Mouse (Mus musculus) erythroblast, adult 5-6 weeks (primary cell): Measurements from ENCODE around the gene Robo4. TPM values are rescaled to one million over a fixed set of nuclear protein-coding genes. Genes with fewer than 3 reads are reported as not detected.

Source experiments
- ATAC-seq: replicated peaks from 2 replicates; pipeline ENCODE4 v1.8.0; 2016; ENCODE audit warnings: moderate number of reproducible peaks, mild to moderate bottlenecking, moderate TSS enrichment, inconsistent platforms; ENCODE audit not compliant: poor library complexity, low FRiP score, severe bottlenecking
- total RNA-seq, 2 experiments: library from RNA; stranded (forward) in 1 of 2; stranded (reverse) in 1 of 2; fragments of 150-400 nt in 1 of 2; fragments of 200-764, 138-1000 nt in 1 of 2; gene quantifications; 2 replicates each; pipeline versions ENCODE4 v1.2.3 to v1.2.4; 2015 to 2017; ENCODE audit warnings: low replicate concordance in 2 of 2

Gene Robo4
- total RNA-seq, 2 experiments from 2014 or later: not detected

DNA sequence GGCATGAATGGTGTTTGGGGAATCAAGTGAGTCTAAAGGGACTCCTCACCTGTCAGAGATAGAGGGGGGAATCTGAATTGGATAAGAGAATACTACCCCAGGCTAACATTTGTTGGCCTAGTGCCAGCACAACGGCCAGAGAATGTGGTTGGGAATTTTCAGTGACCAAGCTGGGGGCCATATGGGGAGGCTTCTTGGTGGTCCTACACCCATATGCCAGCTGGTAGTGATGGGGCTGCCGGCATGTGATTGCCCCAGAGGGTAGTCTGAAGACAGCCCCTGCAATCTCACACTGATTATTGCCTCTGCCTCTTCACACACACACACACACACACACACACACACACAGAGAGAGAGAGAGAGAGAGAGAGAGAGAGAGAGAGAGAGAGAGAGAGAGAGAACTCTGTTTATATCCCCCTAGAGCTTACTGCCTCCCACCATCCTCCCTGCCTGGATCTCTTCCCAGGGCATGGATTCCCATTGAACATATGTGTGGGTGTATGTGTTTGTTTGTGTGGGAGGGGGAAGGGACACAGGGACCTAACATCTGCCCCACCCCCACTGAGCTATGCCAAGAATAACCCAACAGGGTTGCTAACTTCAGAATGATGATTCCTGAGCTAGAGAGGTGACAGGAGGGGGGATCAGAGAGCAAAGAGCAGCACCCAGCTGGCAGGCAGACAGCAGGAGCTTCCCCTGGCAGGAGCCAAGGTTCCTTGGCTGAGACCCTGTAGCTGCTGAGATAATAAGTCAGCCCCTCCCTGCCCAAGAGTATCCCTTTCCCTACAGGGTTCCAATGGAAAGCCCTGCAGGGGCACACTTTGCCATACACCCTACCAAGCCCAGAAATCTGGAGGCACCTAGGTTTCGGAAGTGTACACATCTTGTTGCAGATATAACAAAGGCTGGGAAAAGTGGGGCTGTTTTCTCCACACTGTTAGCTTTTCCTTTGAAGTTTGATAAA lies 36.4 kb downstream of the Robo4 start:
- no peak for ATAC-seq

DNA sequence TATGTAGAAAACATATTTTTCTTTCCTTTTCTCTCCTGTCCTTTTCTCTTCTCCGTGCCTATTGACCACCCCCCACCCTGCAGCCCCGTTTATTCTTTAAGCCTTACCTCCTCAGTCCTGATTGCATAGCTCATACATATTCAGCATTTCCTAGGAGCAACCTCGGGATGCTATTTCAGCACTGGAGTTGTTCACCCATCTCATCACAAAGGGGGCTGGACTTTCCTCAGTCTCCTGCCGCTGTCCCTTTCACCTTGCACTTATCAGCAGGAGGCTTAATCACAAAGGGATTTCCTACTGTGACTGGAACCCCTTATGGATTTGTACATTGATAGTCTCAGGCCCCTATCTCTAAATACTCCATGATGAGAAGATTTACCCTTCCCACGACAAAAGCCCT lies 50.7 kb downstream of the Robo4 start:
- ATAC-seq: no peak

DNA sequence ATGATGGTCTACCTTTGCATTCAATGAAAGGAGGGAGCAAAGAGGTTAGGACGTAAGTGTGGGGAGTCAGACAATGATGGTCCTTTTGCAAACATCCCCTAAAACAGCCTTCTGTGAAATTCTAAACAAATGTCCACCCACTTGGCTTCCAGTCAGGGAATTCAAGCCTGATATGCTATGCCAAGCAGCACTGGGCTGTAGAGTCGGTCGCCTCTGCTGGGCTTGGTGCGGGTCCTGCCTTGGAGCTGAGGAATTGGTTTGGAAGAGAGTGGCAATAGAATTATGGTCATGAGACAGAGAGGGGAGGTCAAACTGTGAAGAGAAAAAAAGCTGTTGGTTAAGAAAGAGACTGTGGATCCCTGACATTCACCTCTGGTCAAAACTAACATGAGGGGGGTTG lies 51.6 kb downstream of the Robo4 start:
- ATAC-seq: no peak

DNA sequence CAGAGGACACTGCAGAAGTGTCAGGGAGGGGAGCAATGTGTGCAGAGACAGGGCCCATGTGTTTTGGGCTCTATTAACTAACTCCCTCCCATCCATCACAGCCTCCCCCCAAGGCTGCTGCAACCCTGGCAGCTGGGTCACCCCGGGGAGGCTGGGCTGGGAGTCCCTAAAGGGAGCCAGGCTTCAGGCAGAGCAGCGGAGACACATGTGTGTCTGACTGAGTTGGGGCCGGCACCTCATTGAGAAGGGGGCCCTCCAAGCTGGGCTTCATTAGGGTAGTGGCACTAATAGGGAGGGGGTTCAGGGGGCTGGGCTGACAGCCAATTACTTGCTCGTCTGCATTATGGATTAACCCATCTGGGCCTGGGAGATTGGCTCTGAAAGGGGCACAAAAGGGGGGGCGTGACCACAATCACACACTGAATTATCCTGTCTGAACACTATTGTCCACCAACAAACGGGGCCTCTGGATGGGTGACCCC lies 52.4 kb downstream of the Robo4 start:
- no peak for ATAC-seq

DNA sequence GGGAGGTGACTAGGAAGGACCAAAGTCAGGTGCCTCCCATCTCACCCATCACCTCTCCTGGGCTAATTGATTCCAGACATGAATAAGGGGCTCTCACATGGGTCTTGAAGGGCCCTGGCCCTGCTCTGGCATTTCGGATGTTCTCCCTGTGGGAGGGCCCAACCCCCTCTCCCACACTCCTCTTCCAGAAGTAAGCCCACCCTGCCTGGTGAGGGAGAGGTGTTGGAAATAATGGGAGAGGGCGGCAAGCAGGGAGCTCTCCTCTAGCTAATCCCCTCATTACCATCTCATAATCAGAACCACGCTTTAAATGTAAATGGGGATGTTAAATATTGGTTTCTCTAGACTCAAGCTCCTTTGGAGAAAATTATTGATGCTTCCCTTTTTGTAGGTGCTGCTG lies 53.3 kb downstream of the Robo4 start:
- no peak for ATAC-seq

- no peak for ATAC-seq
Observed at GRCm38 (mm10) chr9:37455868-37456267, 54.2 kb downstream of the Robo4 start.

GRCm38 (mm10) chr9:37456481-37456910 lies 54.8 kb downstream of the Robo4 start:
- no peak for ATAC-seq

DNA sequence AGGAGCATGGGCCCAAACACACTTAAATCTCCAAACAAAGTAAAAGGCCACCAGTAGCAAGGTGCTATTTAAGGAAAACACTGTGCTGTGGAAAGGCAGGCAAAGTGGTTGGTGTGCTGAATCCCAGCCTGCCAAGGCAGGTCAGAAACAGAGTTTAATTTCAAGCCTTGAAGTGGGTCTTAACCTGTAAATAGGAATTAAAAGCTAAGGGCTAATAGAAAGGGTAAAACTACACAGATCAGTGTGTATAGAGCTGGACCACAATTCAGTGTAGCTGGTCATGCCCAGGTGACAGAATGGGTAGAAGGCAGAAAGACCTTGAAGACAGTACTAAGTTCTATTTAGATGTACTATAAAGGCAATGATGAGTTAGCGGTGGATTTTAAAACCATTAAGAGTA lies 55.5 kb downstream of the Robo4 start:
- ATAC-seq: no peak

DNA sequence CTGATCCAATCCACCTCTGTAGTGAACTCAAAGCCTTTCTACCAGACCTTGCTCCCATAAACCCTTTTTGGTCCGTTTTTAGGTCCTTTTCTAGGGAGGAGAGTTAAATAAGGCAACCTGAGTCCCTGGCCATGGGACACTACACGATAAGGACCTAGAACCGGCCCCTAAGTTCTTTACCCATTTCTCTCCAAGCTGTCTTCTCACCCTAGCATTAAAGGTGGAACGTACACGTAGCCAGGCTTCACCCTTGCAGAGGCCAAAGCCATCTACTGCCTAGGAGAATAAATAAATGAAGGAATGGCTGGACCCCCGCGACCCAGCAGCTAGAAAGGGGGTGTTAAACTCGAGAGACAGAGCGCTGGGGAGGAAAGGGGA lies 58.0 kb downstream of the Robo4 start:
- ATAC-seq: no peak

DNA sequence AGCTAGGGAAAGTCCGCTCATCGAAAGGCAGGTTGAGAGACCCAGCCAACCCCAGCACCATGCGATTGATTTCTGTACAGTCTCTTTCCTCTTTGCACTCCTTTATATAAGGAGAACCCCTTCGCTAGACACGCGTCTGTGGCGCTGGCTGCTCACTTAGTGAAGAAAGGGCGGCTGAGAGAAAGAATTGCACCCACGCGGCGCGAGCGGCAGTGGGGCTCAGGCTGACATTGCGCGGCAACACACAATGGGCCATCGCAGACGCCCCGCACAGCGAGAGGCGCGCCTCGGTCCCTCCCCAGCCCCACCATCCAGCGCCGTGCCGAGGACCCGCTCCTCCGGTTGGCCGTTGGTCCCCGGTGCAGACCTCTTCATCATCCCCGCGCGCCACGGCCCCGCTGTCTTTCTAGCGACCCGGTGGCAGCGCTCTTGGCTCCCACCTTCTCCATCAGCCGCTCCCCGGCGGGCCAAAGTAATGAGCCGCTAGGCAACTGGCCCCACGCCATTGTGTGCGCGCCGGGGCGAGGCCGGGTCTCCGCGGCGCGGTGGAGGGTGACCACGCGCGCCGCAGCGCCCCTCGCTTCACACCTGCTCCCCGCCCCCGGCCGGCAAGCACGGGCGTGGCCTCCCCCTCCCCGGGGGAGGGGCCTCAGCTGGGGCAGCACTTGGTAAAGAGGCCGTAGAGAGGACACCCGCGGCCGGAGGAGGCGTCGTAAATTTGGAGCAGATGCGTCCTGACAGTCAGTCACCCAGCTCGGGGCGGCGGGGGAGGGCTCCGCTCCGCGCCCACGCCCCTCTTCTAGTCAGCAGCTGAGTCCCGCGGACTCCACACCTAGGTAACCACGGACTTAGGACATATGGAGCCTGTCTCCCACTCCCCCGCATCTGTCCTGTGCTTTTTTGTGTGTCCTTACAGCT lies 58.6 kb downstream of the Robo4 start:
- no peak for ATAC-seq

- no peak for ATAC-seq
Observed at GRCm38 (mm10) chr9:37460961-37461340, 59.3 kb downstream of the Robo4 start.

- no peak for ATAC-seq
Observed at GRCm38 (mm10) chr9:37461571-37461970, 59.9 kb downstream of the Robo4 start.

DNA sequence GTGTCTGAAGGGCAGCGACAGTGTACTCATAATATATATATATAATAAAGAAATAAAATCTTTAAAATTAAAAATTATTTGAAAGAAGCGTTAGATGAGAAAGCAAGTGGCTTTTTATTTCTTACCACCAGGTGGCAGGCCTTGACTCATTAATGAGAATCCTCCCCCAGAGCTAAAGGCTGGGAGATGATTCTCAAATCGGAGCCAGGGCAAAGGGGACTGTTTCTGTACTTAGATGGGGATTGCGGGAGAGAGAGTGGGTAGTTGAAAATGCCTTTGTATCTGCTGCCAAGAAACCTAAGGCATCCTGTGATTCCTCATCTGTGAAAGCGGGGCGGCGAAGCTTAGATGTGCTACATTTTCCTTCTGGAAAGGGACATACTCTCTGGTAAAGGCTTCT lies 61.1 kb downstream of the Robo4 start:
- no peak for ATAC-seq

Other genes starting within 250 kb of the Robo4 start
- 2.5 TPM in 1 of 2 replicates, not detected in the other for gene Tmem218, start 193.7 kb upstream of the Robo4 start, total RNA-seq (2015; ENCODE audit: low replicate concordance)
- gene Tmem218, start 193.7 kb upstream of the Robo4 start, total RNA-seq (2017; ENCODE audit: low replicate concordance): 0.42 and 0.68 TPM in 2 replicates
- 2.1 and 2.5 TPM in 2 replicates for gene Slc37a2, start 146.2 kb upstream of the Robo4 start, total RNA-seq (2015; ENCODE audit: low replicate concordance)
- gene Slc37a2, start 146.2 kb upstream of the Robo4 start, total RNA-seq (2017; ENCODE audit: low replicate concordance): 1.7 and 1.8 TPM in 2 replicates
- 0.96 and 8.2 TPM in 2 replicates for gene Ccdc15, start 53.5 kb upstream of the Robo4 start, total RNA-seq (2015; ENCODE audit: low replicate concordance)
- gene Ccdc15, start 53.5 kb upstream of the Robo4 start, total RNA-seq (2017; ENCODE audit: low replicate concordance): 2.6 and 4.6 TPM in 2 replicates
- not detected in 2 replicates for gene Hepacam, start 34.5 kb upstream of the Robo4 start, total RNA-seq (2015; ENCODE audit: low replicate concordance)
- gene Hepacam, start 34.5 kb upstream of the Robo4 start, total RNA-seq (2017; ENCODE audit: low replicate concordance): not detected in 2 replicates
- not detected in 2 replicates for gene Robo3, start 31.3 kb downstream of the Robo4 start, total RNA-seq (2015; ENCODE audit: low replicate concordance)
- not detected in 2 replicates for gene Robo3, start 31.3 kb downstream of the Robo4 start, total RNA-seq (2017; ENCODE audit: low replicate concordance)
- 2.3 and 2.5 TPM in 2 replicates for gene Msantd2, start 87.4 kb downstream of the Robo4 start, total RNA-seq (2015; ENCODE audit: low replicate concordance)
- 8.2 and 10.7 TPM in 2 replicates for gene Msantd2, start 87.4 kb downstream of the Robo4 start, total RNA-seq (2017; ENCODE audit: low replicate concordance)
- not detected in 2 replicates for gene Esam, start 126.2 kb downstream of the Robo4 start, total RNA-seq (2015; ENCODE audit: low replicate concordance)
- gene Esam, start 126.2 kb downstream of the Robo4 start, total RNA-seq (2017; ENCODE audit: low replicate concordance): 0.42 TPM in 1 of 2 replicates, not detected in the other
- gene Vsig2, start 137.4 kb downstream of the Robo4 start, total RNA-seq (2015; ENCODE audit: low replicate concordance): not detected in 2 replicates
- not detected in 2 replicates for gene Vsig2, start 137.4 kb downstream of the Robo4 start, total RNA-seq (2017; ENCODE audit: low replicate concordance)
- 1.7 TPM in 1 of 2 replicates, not detected in the other for gene Nrgn, start 151.0 kb downstream of the Robo4 start, total RNA-seq (2015; ENCODE audit: low replicate concordance)
- gene Nrgn, start 151.0 kb downstream of the Robo4 start, total RNA-seq (2017; ENCODE audit: low replicate concordance): 2.9 TPM in 1 of 2 replicates, not detected in the other
- 1.7 and 1.9 TPM in 2 replicates for gene Siae, start 153.8 kb downstream of the Robo4 start, total RNA-seq (2015; ENCODE audit: low replicate concordance)
- 1.4 and 2.6 TPM in 2 replicates for gene Siae, start 153.8 kb downstream of the Robo4 start, total RNA-seq (2017; ENCODE audit: low replicate concordance)
- not detected in 2 replicates for gene Spa17, start 211.8 kb downstream of the Robo4 start, total RNA-seq (2015; ENCODE audit: low replicate concordance)
- 1.4 TPM in 1 of 2 replicates, not detected in the other for gene Spa17, start 211.8 kb downstream of the Robo4 start, total RNA-seq (2017; ENCODE audit: low replicate concordance)